Mouse (Mus musculus): Measurements from ENCODE around the gene Adamtsl1. TPM values are rescaled to one million over a fixed set of nuclear protein-coding genes. Genes with fewer than 3 reads are reported as not detected.
A peak's percentile ranks its signal among the peaks of the same experiment; 100 is the strongest.

Gene Adamtsl1
- total RNA-seq, 1 experiment from 2014 or later: 8.7 TPM

DNA sequence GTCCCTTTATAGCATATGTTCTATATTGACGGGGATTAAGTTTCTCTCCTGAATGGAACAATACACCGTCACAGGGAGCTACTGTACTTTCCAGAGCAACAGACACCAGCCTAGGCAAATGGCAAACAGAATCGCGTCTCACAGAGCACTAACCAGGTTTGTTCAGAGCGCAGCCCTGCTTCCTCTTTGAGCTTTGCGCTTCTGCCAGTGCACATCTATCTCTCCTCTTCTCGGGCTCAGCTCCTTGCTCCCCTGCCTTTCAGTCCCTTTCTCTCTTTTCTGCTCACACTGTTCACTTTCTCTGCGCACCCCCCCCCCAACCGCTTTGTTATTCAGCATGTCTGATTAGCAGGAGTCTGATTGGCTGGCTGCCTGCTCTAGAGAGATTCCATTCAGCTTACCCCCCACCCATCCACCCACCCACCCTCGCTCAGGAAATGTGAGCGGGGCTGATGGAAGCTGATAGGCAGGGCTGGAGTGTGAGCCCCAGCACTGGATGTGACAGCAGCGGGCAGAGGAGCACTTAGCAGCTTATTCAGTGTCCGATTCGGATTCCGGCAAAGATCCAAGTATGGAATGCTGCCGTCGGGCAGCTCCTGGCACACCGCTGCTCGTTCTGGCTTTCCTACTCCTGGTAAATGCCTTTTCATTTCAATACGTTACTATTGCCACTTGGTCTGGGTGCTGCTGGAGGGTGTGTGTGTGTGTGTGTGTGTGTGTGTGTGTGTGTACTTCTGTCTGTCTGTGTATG lies 539.7 kb downstream of the Adamtsl1 start:
- peak; percentile 43 for DNase-seq

DNA sequence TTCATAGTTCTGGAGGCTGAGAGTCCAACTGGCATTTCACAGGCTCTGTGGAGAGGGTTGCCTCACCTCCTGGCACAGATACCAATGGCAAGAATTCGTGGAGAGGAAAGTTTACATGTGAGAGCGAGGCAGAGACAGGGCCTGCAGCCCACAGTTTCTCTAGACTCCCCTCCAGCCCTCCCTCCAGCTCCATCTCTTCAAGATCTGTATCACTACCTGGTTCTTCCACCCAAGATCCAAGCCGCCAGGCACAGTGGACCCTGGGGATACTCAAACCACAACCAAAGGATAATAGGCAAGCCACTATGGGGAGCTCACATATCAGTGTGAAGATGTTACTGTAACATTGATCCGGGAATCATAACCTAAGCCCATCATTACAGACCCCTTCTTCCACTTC lies 546.6 kb downstream of the Adamtsl1 start:
- DNase-seq: no peak

DNA sequence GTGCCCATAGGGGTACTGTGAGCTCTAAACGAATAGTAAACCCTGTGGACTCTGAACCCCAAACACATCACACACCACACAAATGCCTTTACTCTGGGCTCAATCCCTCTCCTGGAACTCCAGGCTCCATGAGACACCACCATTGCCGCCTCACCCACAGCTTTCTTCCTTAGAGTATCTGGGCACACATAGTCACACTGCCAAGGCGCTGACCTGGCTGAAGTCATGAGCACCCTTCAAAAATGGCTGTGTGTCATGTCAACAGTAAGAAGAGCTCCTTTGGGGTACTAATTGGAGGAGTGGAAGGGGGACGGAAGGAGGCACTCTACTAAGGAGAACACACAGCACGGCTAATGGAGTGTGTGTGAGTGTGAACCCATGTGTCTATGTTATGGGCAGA lies 554.4 kb downstream of the Adamtsl1 start:
- DNase-seq: no peak

DNA sequence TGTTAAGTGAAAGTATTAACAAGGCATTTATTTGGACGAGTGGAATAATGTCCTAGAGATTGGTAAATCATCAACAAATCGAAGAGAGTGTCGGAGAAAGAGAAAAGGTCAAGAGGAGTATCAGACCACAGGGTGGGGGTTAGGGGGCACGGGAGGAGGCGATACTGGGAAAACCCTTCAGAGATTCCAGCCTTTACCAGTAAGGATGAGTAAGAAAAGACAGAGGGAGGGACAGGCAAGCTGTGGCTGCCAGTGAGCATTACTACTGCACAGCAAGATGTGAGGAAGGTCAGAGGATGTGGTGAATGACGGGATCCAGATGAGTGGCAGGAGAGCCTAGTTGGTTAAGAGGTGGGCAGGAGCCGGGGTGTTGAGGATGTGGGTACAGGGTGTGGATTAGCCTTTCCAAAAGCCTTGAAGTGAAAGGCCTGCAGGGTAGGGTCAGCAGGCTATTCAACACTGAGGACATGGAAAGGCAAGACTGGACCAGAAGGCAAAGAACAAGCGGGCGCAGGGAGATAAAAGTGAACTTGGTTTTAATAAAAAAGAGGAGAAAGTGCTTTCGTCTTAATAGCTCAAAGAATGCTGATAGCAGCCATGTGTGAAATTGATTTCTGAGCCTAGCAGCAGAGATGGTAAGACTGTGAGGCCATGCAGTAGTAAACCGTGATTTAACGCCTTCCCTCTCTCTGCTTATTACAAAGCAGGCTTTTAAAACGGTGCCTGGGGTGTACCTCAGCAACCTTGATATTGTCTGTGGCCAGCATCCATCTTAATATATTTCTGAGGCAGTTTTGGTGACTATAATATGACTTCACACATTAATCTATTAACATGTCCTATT lies 555.1 kb downstream of the Adamtsl1 start:
- DNase-seq: no peak

GRCm38 (mm10) chr4:86074871-86075270 lies 560.9 kb downstream of the Adamtsl1 start:
- no peak for DNase-seq

- DNase-seq: no peak
Measured at GRCm38 (mm10) chr4:86077355-86077754, 563.4 kb downstream of the Adamtsl1 start.

DNA sequence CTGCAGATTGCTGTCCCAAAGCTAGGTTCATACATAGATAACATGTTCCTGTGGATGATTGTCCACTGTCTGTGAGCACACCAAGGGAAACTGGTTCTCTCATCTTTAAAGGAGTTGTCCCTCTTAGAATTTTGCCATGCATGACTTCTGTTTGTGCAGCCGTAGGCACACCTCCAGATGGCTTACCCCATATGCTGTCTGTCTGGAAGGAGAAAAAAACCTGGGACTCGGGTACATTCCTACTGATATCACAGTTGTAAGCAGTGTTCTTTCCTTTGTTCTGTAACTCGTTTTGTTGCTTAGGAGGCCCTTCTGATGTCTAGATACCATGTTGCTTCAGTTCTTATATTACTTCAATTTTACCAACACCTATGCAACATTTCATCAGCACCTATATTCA lies 563.9 kb downstream of the Adamtsl1 start:
- DNase-seq: no peak

DNA sequence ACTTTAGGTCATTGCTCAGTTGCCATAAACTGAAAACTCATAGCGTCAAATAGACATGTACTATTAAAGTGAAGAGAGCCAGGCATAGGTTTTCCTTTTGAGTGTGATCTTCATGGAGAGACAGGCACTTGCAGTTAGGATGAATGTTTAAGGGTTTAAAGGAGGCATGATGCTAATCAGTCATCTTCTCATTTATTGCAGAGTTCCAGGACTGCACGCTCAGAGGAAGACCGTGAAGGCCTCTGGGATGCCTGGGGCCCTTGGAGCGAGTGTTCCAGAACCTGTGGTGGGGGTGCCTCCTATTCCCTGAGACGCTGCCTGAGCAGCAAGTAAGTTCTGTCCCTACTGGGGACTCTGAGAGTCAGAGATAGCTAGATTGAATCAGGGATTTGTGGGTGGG lies 573.5 kb downstream of the Adamtsl1 start:
- no peak for DNase-seq

DNA sequence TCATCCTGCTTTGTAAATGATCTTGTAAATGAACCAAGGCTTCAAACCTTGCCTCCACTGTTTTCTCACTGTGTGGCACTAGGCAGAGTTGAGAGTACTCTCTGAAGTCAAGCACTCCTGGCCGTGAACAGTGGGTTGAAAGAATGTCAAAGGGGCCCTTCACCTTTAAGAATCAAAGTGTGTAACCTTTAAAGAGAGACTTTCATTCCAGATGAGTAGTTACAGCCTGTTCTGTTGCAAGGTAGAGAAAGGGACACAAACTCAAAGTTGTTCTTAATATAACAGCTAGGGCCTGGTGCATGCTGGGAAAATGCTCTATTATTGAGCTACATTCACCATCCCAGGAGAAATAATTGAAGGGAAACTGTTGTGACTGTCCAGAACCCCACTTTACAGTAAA lies 589.2 kb downstream of the Adamtsl1 start:
- no peak for DNase-seq

DNA sequence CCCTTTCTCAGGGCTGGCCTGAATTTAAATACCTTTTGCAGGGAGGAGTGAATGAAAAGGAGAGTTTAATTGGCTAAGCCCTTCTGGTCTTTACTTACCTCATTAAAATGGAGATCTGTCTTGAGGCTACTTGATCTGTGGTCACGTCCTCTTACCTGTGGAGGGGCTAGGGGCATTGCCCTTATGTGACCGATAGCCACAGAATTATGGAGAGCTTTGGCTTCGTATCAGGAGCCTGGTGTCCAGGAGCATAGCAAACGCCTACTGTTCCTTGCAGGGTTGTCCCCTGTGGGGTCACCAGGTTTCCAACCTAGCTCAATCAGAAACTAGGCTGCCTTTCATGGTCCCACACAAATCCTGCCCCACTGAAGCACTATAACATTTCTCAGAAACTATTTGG lies 594.4 kb downstream of the Adamtsl1 start:
- DNase-seq: no peak

DNA sequence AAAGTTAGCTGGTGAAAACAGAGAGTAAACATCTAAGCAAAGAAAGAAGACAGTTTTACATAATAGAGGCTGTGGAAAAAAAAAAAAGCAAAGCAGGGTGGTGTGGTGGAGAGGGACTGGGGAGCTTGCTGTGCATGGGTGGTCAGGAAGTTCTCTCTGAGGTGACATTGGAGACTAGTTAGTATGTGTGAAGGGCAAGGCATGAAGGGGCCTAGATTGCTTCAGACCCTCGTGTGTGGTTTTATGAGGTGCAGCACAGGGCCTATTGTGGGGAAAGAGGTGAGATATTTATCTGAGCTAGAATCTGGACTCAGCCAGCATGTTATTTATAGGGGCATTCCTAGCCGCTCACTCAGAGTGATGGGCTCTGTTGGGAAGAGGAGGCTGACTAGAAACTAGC lies 605.1 kb downstream of the Adamtsl1 start:
- no peak for DNase-seq

- DNase-seq: no peak
Measured at GRCm38 (mm10) chr4:86122431-86122830, 608.5 kb downstream of the Adamtsl1 start.

DNA sequence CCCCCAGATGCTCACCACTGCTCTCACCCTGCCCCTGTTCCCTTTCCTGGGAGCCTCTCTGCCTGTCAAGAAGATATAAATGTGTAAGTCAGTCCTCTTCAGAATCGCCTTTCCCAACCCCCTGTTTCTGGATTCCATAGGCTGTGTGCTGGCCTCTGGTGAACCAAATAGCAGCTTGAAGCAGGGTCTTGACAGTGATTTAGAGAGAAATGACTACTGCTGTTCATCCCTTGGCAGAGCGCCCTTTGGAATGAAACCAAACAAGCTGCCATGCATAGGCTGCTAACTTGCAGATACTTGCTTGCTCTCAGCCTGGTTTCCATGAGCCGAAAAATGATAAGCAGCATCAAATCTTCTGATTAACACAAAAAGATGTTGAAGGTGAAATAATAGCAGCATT lies 610.4 kb downstream of the Adamtsl1 start:
- peak; percentile 82 for DNase-seq

- no peak for DNase-seq
Measured at GRCm38 (mm10) chr4:86126636-86127035, 612.7 kb downstream of the Adamtsl1 start.

- no peak for DNase-seq
Measured at GRCm38 (mm10) chr4:86158551-86158950, 644.6 kb downstream of the Adamtsl1 start.

GRCm38 (mm10) chr4:86159362-86159761 lies 645.4 kb downstream of the Adamtsl1 start:
- no peak for DNase-seq

DNA sequence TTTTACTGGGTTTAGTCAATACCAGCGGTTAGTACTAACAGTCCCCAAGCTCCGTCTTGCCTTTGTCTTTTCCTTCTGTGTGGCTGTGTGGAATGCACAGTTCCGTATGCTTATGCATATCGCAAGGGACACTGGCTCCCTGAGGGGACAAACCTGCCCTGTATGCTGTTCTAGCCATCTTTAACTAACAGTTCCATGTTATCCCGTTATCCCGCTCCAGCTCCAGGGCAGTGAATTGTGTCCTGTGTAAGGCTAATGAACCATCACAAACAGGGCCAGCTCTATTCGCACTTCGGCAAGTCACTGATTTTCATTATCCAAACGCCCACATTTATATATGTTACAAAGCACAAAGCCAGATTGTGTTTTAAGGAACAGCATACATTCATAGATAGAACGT lies 656.8 kb downstream of the Adamtsl1 start:
- DNase-seq: no peak

DNA sequence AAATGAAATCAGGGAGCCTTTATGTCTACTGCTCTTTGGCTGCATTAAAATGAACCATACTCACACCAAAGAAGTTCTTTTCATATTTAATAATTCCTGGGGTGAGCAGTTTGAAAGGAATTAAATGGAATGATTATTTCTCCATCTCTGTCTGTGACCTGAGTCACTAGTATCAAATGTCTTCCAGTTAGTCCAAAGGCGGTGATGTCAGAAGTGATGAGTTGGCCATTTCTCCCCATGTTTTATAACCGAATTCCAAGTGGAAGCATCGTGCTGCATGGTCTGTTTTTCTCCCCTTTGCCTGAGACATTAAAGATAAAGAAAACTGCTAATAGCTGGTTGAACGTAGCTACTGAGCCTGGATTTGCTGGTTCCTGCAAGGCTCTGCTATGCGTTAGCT lies 657.5 kb downstream of the Adamtsl1 start:
- DNase-seq: no peak

DNA sequence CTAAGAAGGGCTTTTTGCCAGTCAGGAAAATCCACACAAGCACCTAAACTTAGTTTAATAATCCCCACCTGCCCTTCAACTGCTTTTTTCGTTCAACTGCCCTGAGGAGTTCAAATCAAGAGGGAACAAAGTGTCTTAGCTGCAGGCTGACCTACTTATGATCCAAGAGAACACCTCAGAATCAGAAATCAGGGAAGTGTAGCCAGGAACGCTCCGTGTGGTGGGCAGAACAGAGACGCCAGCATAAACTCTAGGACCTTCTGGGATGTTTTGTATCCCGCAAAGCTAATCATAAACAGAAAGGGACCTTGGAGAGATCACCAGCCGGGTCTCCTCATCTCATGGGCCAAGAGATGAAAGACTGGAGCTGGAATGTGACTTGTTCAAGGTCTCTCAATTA lies 663.5 kb downstream of the Adamtsl1 start:
- DNase-seq: no peak

GRCm38 (mm10) chr4:86178116-86178515 lies 664.1 kb downstream of the Adamtsl1 start:
- DNase-seq: no peak

GRCm38 (mm10) chr4:86183701-86184173 lies 669.8 kb downstream of the Adamtsl1 start:
- no peak for DNase-seq

DNA sequence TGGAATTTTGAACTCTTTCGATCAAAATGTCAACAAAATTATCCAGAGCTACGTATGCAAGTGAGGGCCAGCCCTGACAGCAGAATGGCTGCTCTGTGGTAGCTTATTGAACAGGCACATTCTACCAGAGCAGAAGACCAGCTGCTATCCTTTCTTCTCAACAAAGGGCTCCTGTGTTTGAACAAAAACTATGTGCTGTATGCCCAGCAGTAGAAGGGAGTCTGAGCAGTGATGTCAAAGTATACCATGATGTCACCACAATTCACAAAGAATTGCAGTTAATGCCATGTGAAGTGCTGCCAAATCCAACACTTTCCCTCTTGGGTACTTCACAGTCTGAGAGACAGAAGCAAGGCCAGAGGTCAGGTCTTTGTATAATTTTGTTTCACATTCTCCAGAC lies 675.9 kb downstream of the Adamtsl1 start:
- no peak for DNase-seq

DNA sequence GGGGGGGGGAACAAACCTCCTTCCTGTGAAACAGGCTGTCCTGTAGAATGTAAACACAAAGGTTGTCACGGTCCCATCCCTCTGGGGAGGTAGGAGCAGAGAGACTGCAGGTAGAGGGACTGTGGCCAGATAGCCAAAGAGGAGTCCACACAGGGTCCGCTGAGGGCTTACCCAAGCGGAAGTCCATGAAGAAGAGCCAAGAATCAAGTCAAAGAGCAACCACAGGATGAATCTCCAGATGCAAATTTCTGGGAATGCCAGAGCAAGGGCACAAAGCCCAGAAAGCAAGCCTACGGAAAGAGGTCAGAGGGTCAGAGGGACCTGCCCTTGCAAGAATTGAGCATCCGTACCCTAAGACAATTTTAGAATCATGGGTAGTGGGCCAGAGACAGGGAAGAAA lies 677.2 kb downstream of the Adamtsl1 start:
- DNase-seq: no peak

DNA sequence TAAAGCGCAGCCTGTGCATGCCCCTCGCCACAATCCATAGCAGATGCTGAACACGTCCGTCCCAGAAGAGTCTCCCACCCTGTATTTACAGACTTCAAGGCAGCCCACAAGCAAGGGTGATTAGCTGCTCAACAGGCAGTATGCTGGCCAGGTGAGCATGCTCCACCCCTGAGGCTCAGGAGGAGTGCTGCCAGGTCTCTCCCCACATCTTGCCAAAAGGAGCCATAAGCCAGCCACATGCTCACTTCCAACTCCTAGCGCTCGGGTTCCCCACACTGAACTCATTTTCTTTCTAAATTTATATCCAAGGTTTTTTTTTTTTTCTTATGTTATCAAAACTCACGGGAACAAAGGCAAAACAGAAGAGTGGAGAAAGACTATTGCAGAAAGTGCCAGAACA lies 687.8 kb downstream of the Adamtsl1 start:
- no peak for DNase-seq

All from adrenal gland, postnatal 25 days (tissue).